ENCODE assay signal across 22 mouse cellular contexts in the genomic region with DNA sequence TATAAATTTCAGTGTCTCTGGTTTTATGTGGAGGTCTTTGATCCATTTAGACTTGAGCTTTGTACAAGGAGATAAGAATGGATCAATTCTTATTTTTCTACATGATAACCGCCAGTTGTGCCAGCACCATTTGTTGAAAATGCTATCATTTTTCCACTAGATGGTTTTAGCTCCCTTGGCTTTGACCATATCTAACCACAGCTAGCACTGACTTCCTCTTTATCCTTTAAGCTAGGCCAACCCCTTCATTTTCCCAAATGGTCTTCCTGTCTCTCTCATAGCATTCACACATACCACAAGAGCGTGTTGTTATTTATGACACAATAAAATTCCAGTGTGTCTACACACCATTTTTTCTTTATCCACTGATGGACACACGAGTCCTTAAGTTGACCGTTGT. TPM values are rescaled to one million over a fixed set of nuclear protein-coding genes. Genes with fewer than 3 reads are reported as not detected.
A peak's percentile ranks its signal among the peaks of the same experiment; 100 is the strongest.
DNase-seq lines count a peak whose midpoint lies in the region; ATAC-seq lines count a peak whose summit lies in the region.
"Had no signal": no experiment of that assay in that cellular context is flagged by ENCODE, and none has a peak within 500 bp of the region (broad histone marks: within the 10 kb centered on the region; RNA-seq: fewer than 3 reads in every experiment).

No protein-coding gene starts in this region.

- peak; percentile 35; the same call in 1 of the 2 replicates for ATAC-seq in granulocyte monocyte progenitor cell, adult 5-6 weeks (replicated peaks; ENCODE audit: poor library complexity, severe bottlenecking)
- peak; percentile 76 for ATAC-seq in megakaryocyte progenitor cell, adult 5-6 weeks (replicated peaks; ENCODE audit: poor library complexity)
- ATAC-seq: activated CD4-positive, CD25-positive, alpha-beta regulatory T cell, adult 4 months; forebrain, embryonic 13.5 days; forebrain, embryonic 15.5 days; forebrain, postnatal 0 days; Patski had no signal

- DNase-seq in 416B (ENCODE audit: low read depth) (peak; percentile 49), MEL-GATA-1-ER (ENCODE audit: extremely low read depth, low read depth) (peak; percentile 72)
- no peak for DNase-seq in spleen, postnatal 36 days (ENCODE audit: low spot score in 2 of 2)
- no peak for DNase-seq in retina, embryonic 14.5 days (ENCODE audit: low spot score)
- DNase-seq in adrenal gland, postnatal 14 days: no peak
- DNase-seq: adrenal gland, adult 8-10 months; adrenal gland, postnatal 25 days; cerebellum, adult 11 months; cerebellum, adult 18-20 months; cerebellum, adult 8-10 months; cerebellum, adult 9-11 months; cerebellum, postnatal 14 days; cerebellum, postnatal 36 days; forebrain, postnatal 0 days had no signal

RNA-seq across cellular contexts. Expression of gene Ccdc144b, which starts 23.4 kb away (rescaled TPM):
- not detected in 2 replicates for total RNA-seq in granulocyte monocyte progenitor cell, adult 5-6 weeks (2014; fragmentation: Nextera tagmentation)
- total RNA-seq in granulocyte monocyte progenitor cell, adult 5-6 weeks (2017): not detected in 2 replicates
- total RNA-seq in megakaryocyte progenitor cell, adult 5-6 weeks (2015): not detected in 2 replicates
- total RNA-seq in megakaryocyte progenitor cell, adult 5-6 weeks (2017): not detected in 2 replicates
- total RNA-seq in adrenal gland, postnatal 14 days (2021): 0.15 TPM in 1 of 2 replicates, not detected in the other
- total RNA-seq: adrenal gland, postnatal 4 days; ES-E14; forebrain, postnatal 0 days had no signal

RNA-seq across cellular contexts. Expression of gene Mccc1, which starts 29.5 kb away (rescaled TPM):
- 19.2 and 34.4 TPM in 2 replicates for total RNA-seq in granulocyte monocyte progenitor cell, adult 5-6 weeks (2014; fragmentation: Nextera tagmentation)
- 13.0 and 20.1 TPM in 2 replicates for total RNA-seq in granulocyte monocyte progenitor cell, adult 5-6 weeks (2017)
- total RNA-seq in megakaryocyte progenitor cell, adult 5-6 weeks (2015): 23.9 and 30.8 TPM in 2 replicates
- 12.8 and 17.8 TPM in 2 replicates for total RNA-seq in megakaryocyte progenitor cell, adult 5-6 weeks (2017)
- total RNA-seq in adrenal gland, postnatal 14 days (2021): 89.4 and 90.7 TPM in 2 replicates

RNA-seq across cellular contexts. Expression of gene Acad9, which starts 35.8 kb away (rescaled TPM):
- total RNA-seq in granulocyte monocyte progenitor cell, adult 5-6 weeks (2014; fragmentation: Nextera tagmentation): 36.5 and 49.0 TPM in 2 replicates
- total RNA-seq in granulocyte monocyte progenitor cell, adult 5-6 weeks (2017): 48.7 and 70.9 TPM in 2 replicates
- 43.3 and 50.7 TPM in 2 replicates for total RNA-seq in megakaryocyte progenitor cell, adult 5-6 weeks (2015)
- total RNA-seq in megakaryocyte progenitor cell, adult 5-6 weeks (2017): 48.9 and 49.0 TPM in 2 replicates
- total RNA-seq in adrenal gland, postnatal 14 days (2021): 42.4 and 48.5 TPM in 2 replicates

Comparison
In these comparisons a context has a peak if more than half of its experiments do, and no peak if none do; other contexts are left out.
1. DNase-seq: peak in 416B (single experiment) and MEL-GATA-1-ER (single experiment); none in spleen, postnatal 36 days (0 of 2), retina, embryonic 14.5 days (single experiment) and adrenal gland, postnatal 14 days (single experiment).